Mouse (Mus musculus): ENCODE results near the gene Agt.

DNA sequence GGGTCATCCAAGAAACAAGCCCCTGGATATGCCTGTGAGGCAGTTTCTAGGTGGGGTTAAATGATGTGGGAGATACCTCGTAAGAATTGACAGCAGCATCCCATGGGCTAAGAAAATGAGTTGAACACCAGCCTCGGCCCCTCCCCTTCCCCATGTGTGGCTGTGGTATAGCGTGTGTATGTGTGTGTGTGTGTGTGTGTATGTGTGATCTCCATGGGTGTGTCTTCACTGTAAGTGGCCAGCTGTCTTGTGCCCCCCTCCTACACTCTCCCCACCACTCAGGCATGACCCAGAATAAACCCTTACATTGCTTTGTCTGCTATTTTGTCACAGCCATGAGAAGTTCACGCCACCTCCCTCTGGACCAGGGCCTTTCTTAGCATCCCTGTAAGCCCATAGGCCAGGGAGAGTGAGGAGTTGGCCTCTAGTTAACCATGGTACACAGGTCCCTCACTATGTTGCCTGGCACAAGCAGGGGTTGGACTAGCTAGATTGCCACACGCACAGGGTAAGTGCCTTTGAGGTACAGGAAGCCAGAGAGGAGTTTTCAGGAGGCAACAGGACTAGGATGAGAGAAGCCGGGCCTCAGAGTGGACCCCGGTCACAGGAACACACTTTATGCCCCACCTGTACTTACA, 14.3 kb downstream of the Agt start:
- TF ChIP-seq GATA1 (IDR thresholded peaks at IDR 0.05; ENCODE audit: borderline replicate concordance, low read length) (no peak), FLI1 (IDR thresholded peaks at IDR 0.05; ENCODE audit: low read length) (no peak)
